Mouse (Mus musculus) neural tube, embryonic 12.5 days (tissue): ENCODE measurements at regions not wholly inside any gene's neighbourhood (a gene's known extent, or its start where the extent isn't known, plus 50 kb on each side); places are given as distances from the start of the nearest gene placed in this dataset.

Experiments
- ATAC-seq: fragments of 200-750 bp; cut with Nextera tagmentation; 2 replicates; pipeline ENCODE4 v1.8.0; 2017; ENCODE audit warnings: low read depth, mild to moderate bottlenecking, moderate TSS enrichment, moderate library complexity; ENCODE audit not compliant: low FRiP score
- H3K27ac ChIP-seq: fragments of 300-500 bp; sonication (generic); 2 replicates; pipeline ENCODE4 v1.5.1; 2016
- H3K27me3 ChIP-seq: fragments of 300-500 bp; sonication (generic); replicated peaks from 2 replicates; pipeline ENCODE4 v1.6.1; 2016; ENCODE audit warnings: mild to moderate bottlenecking
- H3K36me3 ChIP-seq: fragments of 300-500 bp; sonication (generic); 2 replicates; pipeline ENCODE4 v1.6.1; 2016; ENCODE audit warnings: mild to moderate bottlenecking
- H3K4me1 ChIP-seq: fragments of 300-500 bp; sonication (generic); 2 replicates; pipeline ENCODE4 v1.6.1; 2016
- H3K4me2 ChIP-seq: fragments of 300-500 bp; sonication (generic); replicated peaks from 2 replicates; pipeline ENCODE4 v1.6.1; 2016; ENCODE audit warnings: mild to moderate bottlenecking
- H3K4me3 ChIP-seq: fragments of 300-500 bp; sonication (generic); 2 replicates; pipeline ENCODE4 v1.5.1; 2016
- H3K9ac ChIP-seq: fragments of 300-500 bp; sonication (generic); 2 replicates; pipeline ENCODE4 v1.6.1; 2016; ENCODE audit warnings: mild to moderate bottlenecking
- H3K9me3 ChIP-seq: fragments of 300-500 bp; sonication (generic); 2 replicates; pipeline ENCODE4 v1.6.1; 2016; ENCODE audit warnings: mild to moderate bottlenecking
- WGBS: fragments of 180-500 bp; shearing (Covaris S2); methylation state at CpG from one replicate; pipeline ENCODE4 v1.1.7; 2016; 5-methylcytosine and 5-hydroxymethylcytosine counted together

DNA sequence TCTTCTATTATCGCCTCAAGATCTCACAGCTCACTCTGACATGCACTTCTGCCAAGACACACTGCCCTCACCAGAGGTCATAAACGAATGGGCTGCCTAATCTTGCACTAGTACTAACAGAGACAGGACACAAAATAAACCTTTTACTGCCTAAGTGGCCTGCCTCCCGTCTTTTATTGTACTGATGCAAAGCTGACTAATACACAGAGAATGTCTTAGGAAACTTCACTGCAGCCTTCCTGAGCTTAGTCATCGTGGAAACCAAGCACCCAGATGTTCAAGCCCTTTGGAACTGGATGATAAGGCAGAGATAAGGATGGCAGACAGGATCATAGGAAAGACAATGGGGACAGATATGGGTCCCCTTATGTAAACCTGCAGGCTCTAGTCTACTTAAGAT, 57.3 kb upstream of the Pcgf5 start:
- Histone ChIP-seq H3K4me3 (no peak overlapping the region), H3K4me1 (no peaks in the 10 kb centered on the region), H3K9me3 (no peaks in the 10 kb centered on the region), H3K27ac (no peak overlapping the region), H3K36me3 (no peaks in the 10 kb centered on the region), H3K4me2 (no peak overlapping the region), H3K9ac (no peak overlapping the region), H3K27me3 (no peaks in the 10 kb centered on the region)
- no peak for ATAC-seq
- WGBS: 48% methylated on average over 4 of the region's 4 CpGs

DNA sequence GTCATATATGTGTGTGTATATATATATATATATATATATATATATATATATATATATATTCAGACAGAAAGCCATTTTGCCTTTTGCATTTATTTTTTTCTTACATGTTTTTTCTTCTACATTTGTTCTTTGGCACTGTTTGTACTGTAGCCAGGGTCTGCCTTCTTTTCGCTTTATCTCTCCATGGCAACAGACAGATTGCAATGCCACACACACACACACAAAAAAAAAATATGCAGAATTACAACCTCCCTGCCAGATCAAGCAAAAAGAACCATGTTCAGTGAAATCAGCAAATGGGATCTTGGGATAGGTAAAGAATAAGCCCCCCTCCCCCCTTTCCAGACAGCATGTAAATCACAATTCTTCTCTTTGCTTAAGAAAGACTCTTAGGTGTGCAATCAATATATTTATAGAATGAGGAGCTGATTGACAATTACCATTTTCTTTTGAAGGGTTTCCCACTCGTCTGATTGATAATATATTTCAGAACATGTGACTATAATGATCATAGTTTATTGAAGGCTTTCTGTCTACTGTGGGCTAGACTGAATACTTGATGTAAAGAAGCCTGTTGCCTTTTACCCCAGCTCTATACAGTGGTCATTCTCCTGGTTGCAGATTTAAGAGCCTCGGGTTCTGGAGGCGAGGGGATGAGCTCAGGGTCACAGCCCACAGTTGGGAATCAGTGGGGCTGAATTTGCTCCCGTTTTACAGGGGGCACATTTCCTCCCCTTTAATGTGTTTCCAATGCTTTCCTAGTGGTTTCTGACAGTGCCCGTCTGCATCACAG, 54.7 kb upstream of the Pcgf5 start:
- no peak for ATAC-seq
- H3K4me3 ChIP-seq: no peak overlapping the region

More for the DNA sequence above, 54.7 kb upstream of the Pcgf5 start:
- H3K4me2 ChIP-seq: no peak overlapping the region
- H3K4me1 ChIP-seq: no peaks in the 10 kb centered on the region
- H3K9me3 ChIP-seq: no peaks in the 10 kb centered on the region
- no peaks in the 10 kb centered on the region for H3K36me3 ChIP-seq
- no peak overlapping the region for H3K27ac ChIP-seq
- no peaks in the 10 kb centered on the region for H3K27me3 ChIP-seq
- no peak overlapping the region for H3K9ac ChIP-seq
- 68% methylated on average over 6 of the region's 6 CpGs for WGBS
